Mouse (Mus musculus) ES-E14 (cell line): ENCODE measurements at regions not wholly inside any gene's neighbourhood (a gene's known extent, or its start where the extent isn't known, plus 50 kb on each side); places are given as distances from the start of the nearest gene placed in this dataset.

Experiments
- DNase-seq: peaks from one replicate; pipeline ENCODE4 v3.0.0-alpha.2; 2013; ENCODE audit warnings: low read depth, low spot score
- H3K27ac ChIP-seq: 2 replicates; pipeline ENCODE4 v1.5.1; 2012; ENCODE audit warnings: low read depth, mild to moderate bottlenecking, low read length, moderate library complexity, mixed read lengths; ENCODE audit not compliant: poor library complexity, insufficient read depth, severe bottlenecking
- H3K36me3 ChIP-seq: 2 replicates; pipeline ENCODE4 v1.6.1; 2012; ENCODE audit warnings: mild to moderate bottlenecking, low read length, moderate library complexity, mixed read lengths; ENCODE audit not compliant: control insufficient read depth, poor library complexity, insufficient read depth, severe bottlenecking
- H3K4me1 ChIP-seq, 2 experiments: fragments of 150-350 bp in 1 of 2; sonication (generic) in 1 of 2; 2 replicates each; pipeline ENCODE4 v1.6.1; 2012; ENCODE audit warnings: low read length in 2 of 2, mild to moderate bottlenecking in 1 of 2, mixed read lengths in 1 of 2; ENCODE audit not compliant: control insufficient read depth in 2 of 2, insufficient read depth in 2 of 2, poor library complexity in 1 of 2
- H3K4me3 ChIP-seq, 2 experiments: fragments of 150-350 bp in 1 of 2; sonication (generic) in 1 of 2; 2 replicates each; pipeline ENCODE4 v1.5.1; 2012; ENCODE audit warnings: low read length in 2 of 2, low read depth in 1 of 2, mild to moderate bottlenecking in 1 of 2, mixed read lengths in 1 of 2; ENCODE audit not compliant: insufficient read depth in 1 of 2, poor library complexity in 1 of 2, severe bottlenecking in 1 of 2
- H3K9ac ChIP-seq: 2 replicates; pipeline ENCODE4 v1.6.1; 2012; ENCODE audit warnings: low read depth, mild to moderate bottlenecking, low read length, mixed read lengths; ENCODE audit not compliant: poor library complexity, insufficient read depth, severe bottlenecking
- H3K9me3 ChIP-seq: fragments of 150-350 bp; sonication (generic); 2 replicates; pipeline ENCODE4 v1.6.1; 2012; ENCODE audit warnings: low read depth, mild to moderate bottlenecking, low read length; ENCODE audit not compliant: control insufficient read depth, insufficient read depth
- CHD2 ChIP-seq: IDR thresholded peaks from 2 replicates; pipeline ENCODE4 v1.6.1; 2014; ENCODE audit warnings: mild to moderate bottlenecking, low read depth, low read length, inconsistent platforms
- HCFC1 ChIP-seq: IDR thresholded peaks from 2 replicates; pipeline ENCODE4 v1.6.1; 2012; ENCODE audit warnings: low read length, inconsistent platforms, borderline replicate concordance; ENCODE audit not compliant: insufficient read depth
- MAFK ChIP-seq: IDR thresholded peaks from 2 replicates; pipeline ENCODE4 v1.6.1; 2014; ENCODE audit warnings: mild to moderate bottlenecking, low read depth, low read length, inconsistent platforms; ENCODE audit not compliant: insufficient read depth
- ZC3H11A ChIP-seq: IDR thresholded peaks from 2 replicates; pipeline ENCODE4 v1.6.1; 2012; ENCODE audit warnings: low read depth, mild to moderate bottlenecking, inconsistent platforms, low read length, borderline replicate concordance
- ZNF384 ChIP-seq: IDR thresholded peaks from 2 replicates; pipeline ENCODE4 v1.6.1; 2012; ENCODE audit warnings: low read depth, low read length, inconsistent platforms
- in situ Hi-C, 2 experiments: fragments of 600-800 bp; cut with MboI; formaldehyde crosslinking; loops; one replicate each; pipeline ENCODE4 v1.15.1; 2025; ENCODE audit warnings: low sequenced_read_pairs in 2 of 2, inconsistent platforms in 1 of 2; ENCODE audit not compliant: unreplicated experiment in 2 of 2

- Histone ChIP-seq H3K9me3 (no peaks in the 10 kb centered on the region), H3K36me3 (no peaks in the 10 kb centered on the region), H3K4me1 (peaks cover 0 to 7% of the 10 kb centered on the region in 2 experiments; a peak in 1 of 4 replicates), H3K27ac (no peak overlapping the region), H3K9ac (no peak overlapping the region), H3K4me3 (no peak overlapping the region)
- DNase-seq = no peak
- in situ Hi-C loops = no loop called here
- TF ChIP-seq CHD2 (no peak), MAFK (no peak), ZC3H11A (no peak), HCFC1 (no peak), ZNF384 (no peak)
Measured at GRCm38 (mm10) chr3:149353958-149354357, 363.6 kb upstream of the Adgrl2 start.

- in situ Hi-C loops = no loop called here
- no peak overlapping the region for H3K9ac ChIP-seq
- no peak for TF ChIP-seq MAFK
- no peak for TF ChIP-seq ZC3H11A
- peaks cover 0 to 5% of the 10 kb centered on the region in 2 experiments; a peak in 1 of 4 replicates for H3K4me1 ChIP-seq
- DNase-seq = no peak
- no peaks in the 10 kb centered on the region for H3K36me3 ChIP-seq
- no peaks in the 10 kb centered on the region for H3K9me3 ChIP-seq
- H3K27ac ChIP-seq = no peak overlapping the region
- no peak overlapping the region for H3K4me3 ChIP-seq
Measured at GRCm38 (mm10) chr3:149352546-149352945, 362.2 kb upstream of the Adgrl2 start.

- in situ Hi-C loops = no loop called here
- no peak for DNase-seq
- H3K4me3 ChIP-seq = no peak overlapping the region
- H3K9me3 ChIP-seq = no peaks in the 10 kb centered on the region
- H3K27ac ChIP-seq = no peak overlapping the region
- TF ChIP-seq ZC3H11A (no peak), MAFK (no peak), HCFC1 (no peak), CHD2 (no peak), ZNF384 (no peak)
- H3K9ac ChIP-seq = no peak overlapping the region
- no peaks in the 10 kb centered on the region for H3K36me3 ChIP-seq
- H3K4me1 ChIP-seq = peaks cover 0 to 3% of the 10 kb centered on the region in 2 experiments; a peak in 1 of 4 replicates
Measured at GRCm38 (mm10) chr3:149349731-149350130, 359.4 kb upstream of the Adgrl2 start.

GRCm38 (mm10) chr3:149349211-149349697 lies 358.9 kb upstream of the Adgrl2 start:
- Histone ChIP-seq H3K36me3 (no peaks in the 10 kb centered on the region), H3K9ac (no peak overlapping the region), H3K9me3 (no peaks in the 10 kb centered on the region), H3K4me3 (no peak overlapping the region), H3K27ac (no peak overlapping the region), H3K4me1 (peaks cover 0 to 3% of the 10 kb centered on the region in 2 experiments; a peak in 1 of 4 replicates)
- DNase-seq = no peak
- in situ Hi-C loops = no loop called here
- no peak for TF ChIP-seq ZNF384
- TF ChIP-seq MAFK = no peak
- TF ChIP-seq HCFC1 = no peak
- no peak for TF ChIP-seq ZC3H11A
- no peak for TF ChIP-seq CHD2

- peaks cover 0 to 3% of the 10 kb centered on the region in 2 experiments; a peak in 1 of 4 replicates for H3K4me1 ChIP-seq
- no peaks in the 10 kb centered on the region for H3K9me3 ChIP-seq
- in situ Hi-C loops = no loop called here
- TF ChIP-seq MAFK (no peak), HCFC1 (no peak), ZC3H11A (no peak), CHD2 (no peak), ZNF384 (no peak)
- H3K4me3 ChIP-seq = no peak overlapping the region
- H3K27ac ChIP-seq = no peak overlapping the region
- DNase-seq = no peak
- no peak overlapping the region for H3K9ac ChIP-seq
- no peaks in the 10 kb centered on the region for H3K36me3 ChIP-seq
Measured at GRCm38 (mm10) chr3:149348459-149348971, 358.2 kb upstream of the Adgrl2 start.
